Mouse (Mus musculus): ENCODE data around the gene Cldn10.

- no peak for TF ChIP-seq CTCF (IDR thresholded peaks at IDR 0.05)
- no peak for TF ChIP-seq EP300 (IDR thresholded peaks at IDR 0.05)
Measured at GRCm38 (mm10) chr14:118842353-118842752, 54.6 kb downstream of the Cldn10 start.

Data from lung, postnatal 0 days (tissue).